Mouse (Mus musculus): ENCODE measurements around the gene Gm45194. TPM values are rescaled to one million over a fixed set of nuclear protein-coding genes. Genes with fewer than 3 reads are reported as not detected.

Gene Gm45194
- polyA plus RNA-seq, 1 experiment from 2014 or later: 1.8 TPM

DNA sequence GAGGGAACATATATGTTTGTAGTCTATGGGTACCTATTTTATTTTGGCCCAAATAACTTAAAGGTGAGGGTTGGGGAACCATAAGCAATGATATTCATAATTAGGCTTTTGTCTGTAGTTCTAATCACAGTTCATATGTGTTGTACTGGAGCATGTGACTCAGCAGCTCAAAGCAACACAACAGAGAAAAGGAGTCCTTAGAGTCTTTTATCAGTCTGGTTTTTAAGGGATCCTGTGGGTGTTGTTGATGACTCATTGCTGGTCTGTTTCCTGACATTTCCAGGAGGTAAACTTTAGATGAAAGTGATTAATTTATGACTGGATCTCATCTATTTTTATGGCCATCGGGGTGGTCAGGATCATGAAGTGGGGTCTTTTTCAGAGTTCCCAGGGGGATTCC, 382.4 kb downstream of the Gm45194 start:
- 70% methylated on average over 1 of the region's 1 CpGs for WGBS
- Histone ChIP-seq H3K4me3 (no peak overlapping the region), H3K27me3 (no peaks in the 10 kb centered on the region), H3K9me3 (no peaks in the 10 kb centered on the region), H3K9ac (no peak overlapping the region), H3K36me3 (no peaks in the 10 kb centered on the region), H3K4me2 (replicated peaks) (no peak overlapping the region), H3K4me1 (no peaks in the 10 kb centered on the region), H3K27ac (no peak overlapping the region)
- no peak for ATAC-seq (ENCODE audit: low FRiP score, low read depth)

Other genes with a start within 250 kb of the Gm45194 start
- gene Hdx, start 194.3 kb upstream of the Gm45194 start, polyA plus RNA-seq (2015; fragmentation: Nextera tagmentation; extraction: Ambion mirVana): 1.1 and 1.2 TPM in 2 replicates
- 1.9 and 2.4 TPM in 2 replicates for gene Tex16, start 119.6 kb downstream of the Gm45194 start, polyA plus RNA-seq (2015; fragmentation: Nextera tagmentation; extraction: Ambion mirVana)

Measured in limb, embryonic 13.5 days (tissue).